Mouse (Mus musculus) liver, embryonic 14.5 days (tissue): ENCODE data around the gene Rcsd1.

Experiments used
- CTCF ChIP-seq: IDR thresholded peaks from 2 replicates; pipeline ENCODE4 v1.5.1; 2016; ENCODE audit warnings: antibody characterized with exemption, low read depth, control low read depth
- EP300 ChIP-seq: IDR thresholded peaks from 2 replicates; pipeline ENCODE4 v1.6.1; 2016; ENCODE audit warnings: antibody characterized with exemption, low read depth

GRCm38 (mm10) chr1:165663277-165663676 is 46.3 kb downstream of the Rcsd1 start:
- TF ChIP-seq CTCF (no peak), EP300 (no peak)
